Mouse (Mus musculus): ENCODE data around the gene Cbx5.
A peak's percentile ranks its signal among the peaks of the same experiment; 100 is the strongest.

Gene Cbx5

GRCm38 (mm10) chr15:103214971-103215907, 24.4 kb downstream of the Cbx5 start:
- DNase-seq (ENCODE audit: low spot score) = peak; percentile 19

- no peak for DNase-seq (ENCODE audit: low spot score)
Measured at GRCm38 (mm10) chr15:103214149-103214548, 25.5 kb downstream of the Cbx5 start.

- no peak for DNase-seq (ENCODE audit: low spot score)
Measured at GRCm38 (mm10) chr15:103205156-103205555, 34.5 kb downstream of the Cbx5 start.

- no peak for DNase-seq (ENCODE audit: low spot score)
Measured at GRCm38 (mm10) chr15:103202088-103202793, 37.4 kb downstream of the Cbx5 start.

- no peak for DNase-seq (ENCODE audit: low spot score)
Measured at GRCm38 (mm10) chr15:103197785-103198184, 41.8 kb downstream of the Cbx5 start.

- no peak for DNase-seq (ENCODE audit: low spot score)
Measured at GRCm38 (mm10) chr15:103196835-103197234, 42.8 kb downstream of the Cbx5 start.

- no peak for DNase-seq (ENCODE audit: low spot score)
Measured at GRCm38 (mm10) chr15:103193606-103194005, 46.0 kb downstream of the Cbx5 start.

- no peak for DNase-seq (ENCODE audit: low spot score)
Measured at GRCm38 (mm10) chr15:103190531-103191462, 48.8 kb downstream of the Cbx5 start.

- no peak for DNase-seq (ENCODE audit: low spot score)
Measured at GRCm38 (mm10) chr15:103190083-103190482, 49.5 kb downstream of the Cbx5 start.

GRCm38 (mm10) chr15:103187803-103188202, 51.8 kb downstream of the Cbx5 start:
- no peak for DNase-seq (ENCODE audit: low spot score)

- no peak for DNase-seq (ENCODE audit: low spot score)
Measured at GRCm38 (mm10) chr15:103185462-103186198, 54.0 kb downstream of the Cbx5 start.

GRCm38 (mm10) chr15:103183651-103184610, 55.7 kb downstream of the Cbx5 start:
- DNase-seq (ENCODE audit: low spot score) = no peak

- DNase-seq (ENCODE audit: low spot score) = no peak
Measured at GRCm38 (mm10) chr15:103183135-103183534, 56.5 kb downstream of the Cbx5 start.

- DNase-seq (ENCODE audit: low spot score) = peak; percentile 66
Measured at GRCm38 (mm10) chr15:103182166-103182790, 57.3 kb downstream of the Cbx5 start.

- no peak for DNase-seq (ENCODE audit: low spot score)
Measured at GRCm38 (mm10) chr15:103180406-103180805, 59.2 kb downstream of the Cbx5 start.

GRCm38 (mm10) chr15:103178767-103179166, 60.8 kb downstream of the Cbx5 start:
- DNase-seq (ENCODE audit: low spot score) = no peak

- DNase-seq (ENCODE audit: low spot score) = no peak
Measured at GRCm38 (mm10) chr15:103178137-103178536, 61.5 kb downstream of the Cbx5 start.

GRCm38 (mm10) chr15:103177611-103178041, 62.0 kb downstream of the Cbx5 start:
- no peak for DNase-seq (ENCODE audit: low spot score)

- DNase-seq (ENCODE audit: low spot score) = peak; percentile 74
Measured at GRCm38 (mm10) chr15:103176874-103177421, 62.7 kb downstream of the Cbx5 start.

All from spleen, adult 12 weeks (tissue).